Mouse (Mus musculus) macrophage (primary cell): ENCODE measurements around the gene 9530003J23Rik. TPM values are rescaled to one million over a fixed set of nuclear protein-coding genes. Genes with fewer than 3 reads are reported as not detected.
A peak's percentile ranks its signal among the peaks of the same experiment; 100 is the strongest.
"Not testable (repeated sequence)": the region's sequence is repeated elsewhere in the genome, so short reads cannot be mapped to it uniquely, and the experiment has no call there.

Source experiments
- H3K27ac ChIP-seq: fragments of 350-480 bp; formaldehyde crosslinking; 2 replicates; pipeline ENCODE4 v1.9.0; 2021
- H3K36me3 ChIP-seq: fragments of 350-480 bp; formaldehyde crosslinking; 2 replicates; pipeline ENCODE4 v1.9.0; 2021; ENCODE audit errors: inconsistent target
- H3K4me3 ChIP-seq: fragments of 350-480 bp; formaldehyde crosslinking; 2 replicates; pipeline ENCODE4 v1.9.0; 2021; ENCODE audit errors: inconsistent target
- H3K79me2 ChIP-seq: fragments of 350-480 bp; formaldehyde crosslinking; 2 replicates; pipeline ENCODE4 v1.9.0; 2021; ENCODE audit errors: inconsistent target
- WGBS: methylation state at CpG from one replicate; pipeline ENCODE4 v1.1.7; 2026; ENCODE audit warnings: inconsistent platforms; ENCODE audit not compliant: missing documents; 5-methylcytosine and 5-hydroxymethylcytosine counted together
- polyA plus RNA-seq: library from polyadenylated mRNA; stranded (reverse); fragments of 250-400 nt; gene quantifications from 3 replicates; pipeline ENCODE4 v1.2.4, GENCODE M21; 2018; ENCODE audit warnings: inconsistent platforms

The 9530003J23Rik gene
- polyA plus RNA-seq, 1 experiment from 2014 or later: not detected

GRCm38 (mm10) chr10:117216793-117217192 lies 21.7 kb downstream of the 9530003J23Rik start:
- H3K4me3 ChIP-seq: no peak overlapping the region
- peak overlapping the region; percentile 65; the same call in 1 of the 2 replicates for H3K27ac ChIP-seq
- peaks cover 19% of the 10 kb centered on the region for H3K36me3 ChIP-seq
- H3K79me2 ChIP-seq: peaks cover 34% of the 10 kb centered on the region; the same call in 1 of the 2 replicates
- WGBS: 77% methylated on average over 4 of the region's 5 CpGs

GRCm38 (mm10) chr10:117216132-117216495 lies 22.4 kb downstream of the 9530003J23Rik start:
- Histone ChIP-seq H3K4me3 (no peak overlapping the region), H3K79me2 (peaks cover 28% of the 10 kb centered on the region; the same call in 1 of the 2 replicates), H3K36me3 (peaks cover 18% of the 10 kb centered on the region), H3K27ac (peak overlapping the region; percentile 65)
- 16% methylated on average over 9 of the region's 9 CpGs for WGBS

GRCm38 (mm10) chr10:117215409-117216131 lies 22.9 kb downstream of the 9530003J23Rik start:
- Histone ChIP-seq H3K36me3 (peaks cover 18% of the 10 kb centered on the region), H3K4me3 (no peak overlapping the region), H3K79me2 (peaks cover 22% of the 10 kb centered on the region; the same call in 1 of the 2 replicates), H3K27ac (peak overlapping the region; percentile 65)
- WGBS: 33% methylated on average over 25 of the region's 25 CpGs

GRCm38 (mm10) chr10:117211023-117211422 lies 27.5 kb downstream of the 9530003J23Rik start:
- 91% methylated on average over 6 of the region's 6 CpGs for WGBS
- H3K36me3 ChIP-seq: no peaks in the 10 kb centered on the region
- H3K79me2 ChIP-seq: no peaks in the 10 kb centered on the region
- H3K4me3 ChIP-seq: no peak overlapping the region
- H3K27ac ChIP-seq: no peak overlapping the region

- H3K4me3 ChIP-seq: no peak overlapping the region
Observed at GRCm38 (mm10) chr10:117209469-117209938, 29.0 kb downstream of the 9530003J23Rik start.

GRCm38 (mm10) chr10:117208787-117209186 lies 29.7 kb downstream of the 9530003J23Rik start:
- not testable (repeated sequence) for H3K4me3 ChIP-seq, H3K79me2 ChIP-seq, H3K36me3 ChIP-seq, H3K27ac ChIP-seq
- 92% methylated on average over 4 of the region's 6 CpGs for WGBS

More at GRCm38 (mm10) chr10:117209469-117209938, 29.0 kb downstream of the 9530003J23Rik start:
- 10% methylated on average over 11 of the region's 11 CpGs for WGBS
- no peaks in the 10 kb centered on the region for H3K79me2 ChIP-seq
- H3K27ac ChIP-seq: no peak overlapping the region
- H3K36me3 ChIP-seq: no peaks in the 10 kb centered on the region

- WGBS: 95% methylated on average over 14 of the region's 15 CpGs
- H3K27ac ChIP-seq: no peak overlapping the region
- H3K79me2 ChIP-seq: no peaks in the 10 kb centered on the region
- no peaks in the 10 kb centered on the region for H3K36me3 ChIP-seq
- H3K4me3 ChIP-seq: no peak overlapping the region
Observed at GRCm38 (mm10) chr10:117208221-117208620, 30.3 kb downstream of the 9530003J23Rik start.

- WGBS: 95% methylated on average over 3 of the region's 3 CpGs
- Histone ChIP-seq H3K4me3 (no peak overlapping the region), H3K36me3 (no peaks in the 10 kb centered on the region), H3K27ac (no peak overlapping the region), H3K79me2 (no peaks in the 10 kb centered on the region)
Observed at GRCm38 (mm10) chr10:117206070-117206469, 32.4 kb downstream of the 9530003J23Rik start.

GRCm38 (mm10) chr10:117203558-117203981 lies 34.9 kb downstream of the 9530003J23Rik start:
- H3K36me3 ChIP-seq: no peaks in the 10 kb centered on the region
- 15% methylated on average over 2 of the region's 2 CpGs for WGBS
- H3K27ac ChIP-seq: no peak overlapping the region
- H3K4me3 ChIP-seq: no peak overlapping the region
- H3K79me2 ChIP-seq: no peaks in the 10 kb centered on the region

- 95% methylated on average over 13 of the region's 17 CpGs for WGBS
- Histone ChIP-seq H3K27ac (no peak overlapping the region), H3K79me2 (no peaks in the 10 kb centered on the region), H3K4me3 (no peak overlapping the region), H3K36me3 (no peaks in the 10 kb centered on the region)
Observed at GRCm38 (mm10) chr10:117202981-117203557, 35.4 kb downstream of the 9530003J23Rik start.

- Histone ChIP-seq H3K36me3 (no peaks in the 10 kb centered on the region), H3K4me3 (no peak overlapping the region), H3K79me2 (no peaks in the 10 kb centered on the region), H3K27ac (no peak overlapping the region)
- 90% methylated on average over 3 of the region's 3 CpGs for WGBS
Observed at GRCm38 (mm10) chr10:117199701-117200100, 38.8 kb downstream of the 9530003J23Rik start.

- Histone ChIP-seq H3K27ac (no peak overlapping the region), H3K4me3 (no peak overlapping the region), H3K79me2 (no peaks in the 10 kb centered on the region), H3K36me3 (no peaks in the 10 kb centered on the region)
- 87% methylated on average over 3 of the region's 3 CpGs for WGBS
Observed at GRCm38 (mm10) chr10:117196696-117197095, 41.8 kb downstream of the 9530003J23Rik start.

GRCm38 (mm10) chr10:117195748-117196147 lies 42.8 kb downstream of the 9530003J23Rik start:
- Histone ChIP-seq H3K27ac (no peak overlapping the region), H3K4me3 (no peak overlapping the region), H3K36me3 (no peaks in the 10 kb centered on the region), H3K79me2 (no peaks in the 10 kb centered on the region)
- WGBS: 96% methylated on average over 4 of the region's 4 CpGs

GRCm38 (mm10) chr10:117195005-117195404 lies 43.5 kb downstream of the 9530003J23Rik start:
- WGBS: 95% methylated on average over 12 of the region's 12 CpGs
- no peaks in the 10 kb centered on the region for H3K79me2 ChIP-seq
- H3K4me3 ChIP-seq: no peak overlapping the region
- H3K27ac ChIP-seq: no peak overlapping the region
- H3K36me3 ChIP-seq: no peaks in the 10 kb centered on the region

GRCm38 (mm10) chr10:117193364-117193763 lies 45.1 kb downstream of the 9530003J23Rik start:
- no peaks in the 10 kb centered on the region for H3K36me3 ChIP-seq
- WGBS: 95% methylated on average over 5 of the region's 5 CpGs
- no peak overlapping the region for H3K4me3 ChIP-seq
- H3K79me2 ChIP-seq: no peaks in the 10 kb centered on the region
- no peak overlapping the region for H3K27ac ChIP-seq
